Mouse (Mus musculus) midbrain, embryonic 16.5 days (tissue): ENCODE measurements around the gene Edem1. TPM values are rescaled to one million over a fixed set of nuclear protein-coding genes. Genes with fewer than 3 reads are reported as not detected.

Experiments
- ATAC-seq: fragments of 200-750 bp; cut with Nextera tagmentation; 2 replicates; pipeline ENCODE4 v1.8.0; 2017; ENCODE audit warnings: moderate TSS enrichment
- H3K27ac ChIP-seq: fragments of 300-500 bp; sonication (generic); 2 replicates; pipeline ENCODE4 v1.5.1; 2014; ENCODE audit warnings: mild to moderate bottlenecking, low read length, mixed read lengths
- H3K27me3 ChIP-seq: fragments of 300-500 bp; sonication (generic); 2 replicates; pipeline ENCODE4 v1.6.1; 2014; ENCODE audit warnings: low read depth, low read length, mixed read lengths; ENCODE audit not compliant: control insufficient read depth, insufficient read depth
- H3K36me3 ChIP-seq: fragments of 300-500 bp; sonication (generic); 2 replicates; pipeline ENCODE4 v1.6.1; 2014; ENCODE audit warnings: mild to moderate bottlenecking, low read length, moderate library complexity, mixed read lengths; ENCODE audit not compliant: control insufficient read depth, insufficient read depth
- H3K4me1 ChIP-seq: fragments of 300-500 bp; sonication (generic); 2 replicates; pipeline ENCODE4 v1.6.1; 2014; ENCODE audit warnings: mild to moderate bottlenecking, low read length, mixed read lengths; ENCODE audit not compliant: control insufficient read depth, insufficient read depth
- H3K4me2 ChIP-seq: fragments of 300-500 bp; sonication (generic); 2 replicates; pipeline ENCODE4 v1.6.1; 2014; ENCODE audit warnings: mild to moderate bottlenecking, low read length, mixed read lengths
- H3K4me3 ChIP-seq: fragments of 300-500 bp; sonication (generic); 2 replicates; pipeline ENCODE4 v1.5.1; 2014; ENCODE audit warnings: low read depth, mild to moderate bottlenecking, low read length, moderate library complexity, mixed read lengths
- H3K9ac ChIP-seq: fragments of 300-500 bp; sonication (generic); 2 replicates; pipeline ENCODE4 v1.6.1; 2014; ENCODE audit warnings: low read depth, low read length, mixed read lengths
- H3K9me3 ChIP-seq: fragments of 300-500 bp; sonication (generic); replicated peaks from 2 replicates; pipeline ENCODE4 v1.6.1; 2014; ENCODE audit warnings: mild to moderate bottlenecking, low read length, mixed read lengths; ENCODE audit not compliant: control insufficient read depth, poor library complexity, severe bottlenecking
- WGBS: fragments of 180-500 bp; shearing (Covaris S2); extraction: QIAGEN DNeasy Blood & Tissue Kit; methylation state at CpG from one replicate; pipeline ENCODE4 v1.1.7; 2014; 5-methylcytosine and 5-hydroxymethylcytosine counted together
- polyA plus RNA-seq: library from polyadenylated mRNA; unstranded; fragments of >200 nt; fragmentation: Nextera tagmentation; extraction: Ambion mirVana; gene quantifications from 2 replicates; pipeline ENCODE4 v1.2.1, GENCODE M21; 2015

Edem1 gene
- polyA plus RNA-seq, 1 experiment from 2014 or later, result 4.9 TPM

- no peak overlapping the region for H3K9ac ChIP-seq
- H3K27ac ChIP-seq, result no peak overlapping the region
- no peak overlapping the region for H3K4me2 ChIP-seq
- H3K4me3 ChIP-seq, result no peak overlapping the region
- ATAC-seq, result no peak
- whole genome bisulfite sequencing, result 95% methylated on average over 4 of the region's 4 CpGs
- H3K9me3 ChIP-seq, result no peaks in the 10 kb centered on the region
- peaks cover 8% of the 10 kb centered on the region; the same call in 1 of the 2 replicates for H3K36me3 ChIP-seq
- H3K4me1 ChIP-seq, result no peaks in the 10 kb centered on the region
- H3K27me3 ChIP-seq, result no peaks in the 10 kb centered on the region
Measured at GRCm38 (mm10) chr6:108837081-108837480, 8.6 kb downstream of the Edem1 start.

- H3K4me3 ChIP-seq, result no peak overlapping the region
- no peaks in the 10 kb centered on the region for H3K4me1 ChIP-seq
- H3K4me2 ChIP-seq, result no peak overlapping the region
- no peaks in the 10 kb centered on the region for H3K9me3 ChIP-seq
- WGBS, result 94% methylated on average over 4 of the region's 4 CpGs
- H3K27me3 ChIP-seq, result no peaks in the 10 kb centered on the region
- peaks cover 8% of the 10 kb centered on the region; the same call in 1 of the 2 replicates for H3K36me3 ChIP-seq
- H3K27ac ChIP-seq, result no peak overlapping the region
- ATAC-seq, result no peak
- no peak overlapping the region for H3K9ac ChIP-seq
Measured at GRCm38 (mm10) chr6:108837958-108838357, 9.5 kb downstream of the Edem1 start.

GRCm38 (mm10) chr6:108839432-108839831 is 11.0 kb downstream of the Edem1 start:
- WGBS, result 90% methylated on average over 4 of the region's 4 CpGs
- no peak overlapping the region for H3K27ac ChIP-seq
- H3K27me3 ChIP-seq, result no peaks in the 10 kb centered on the region
- H3K9me3 ChIP-seq, result no peaks in the 10 kb centered on the region
- no peak overlapping the region for H3K9ac ChIP-seq
- ATAC-seq, result no peak
- no peaks in the 10 kb centered on the region for H3K4me1 ChIP-seq
- H3K4me3 ChIP-seq, result no peak overlapping the region
- H3K36me3 ChIP-seq, result peaks cover 13% of the 10 kb centered on the region; the same call in 1 of the 2 replicates
- no peak overlapping the region for H3K4me2 ChIP-seq

GRCm38 (mm10) chr6:108840861-108841640 is 12.6 kb downstream of the Edem1 start:
- Histone ChIP-seq H3K27me3 (no peaks in the 10 kb centered on the region), H3K4me1 (no peaks in the 10 kb centered on the region), H3K9me3 (no peaks in the 10 kb centered on the region), H3K27ac (no peak overlapping the region), H3K36me3 (peaks cover 16% of the 10 kb centered on the region), H3K9ac (no peak overlapping the region), H3K4me3 (no peak overlapping the region), H3K4me2 (no peak overlapping the region)
- no peak for ATAC-seq
- WGBS, result 93% methylated on average over 8 of the region's 8 CpGs

GRCm38 (mm10) chr6:108843664-108844063 is 15.2 kb downstream of the Edem1 start:
- Histone ChIP-seq H3K9me3 (no peaks in the 10 kb centered on the region), H3K4me2 (no peak overlapping the region), H3K36me3 (peaks cover 13% of the 10 kb centered on the region), H3K27ac (no peak overlapping the region), H3K9ac (no peak overlapping the region), H3K4me3 (no peak overlapping the region), H3K27me3 (no peaks in the 10 kb centered on the region), H3K4me1 (no peaks in the 10 kb centered on the region)
- no peak for ATAC-seq
- WGBS, result 85% methylated on average over 1 of the region's 1 CpGs

GRCm38 (mm10) chr6:108844093-108844492 is 15.7 kb downstream of the Edem1 start:
- Histone ChIP-seq H3K36me3 (peaks cover 17% of the 10 kb centered on the region), H3K9ac (no peak overlapping the region), H3K27me3 (no peaks in the 10 kb centered on the region), H3K4me3 (no peak overlapping the region), H3K4me1 (no peaks in the 10 kb centered on the region), H3K27ac (no peak overlapping the region), H3K9me3 (no peaks in the 10 kb centered on the region), H3K4me2 (no peak overlapping the region)
- ATAC-seq, result no peak
- WGBS, result 92% methylated on average over 3 of the region's 3 CpGs

- Histone ChIP-seq H3K9ac (no peak overlapping the region), H3K9me3 (no peaks in the 10 kb centered on the region), H3K4me2 (no peak overlapping the region), H3K4me1 (no peaks in the 10 kb centered on the region), H3K27ac (no peak overlapping the region), H3K36me3 (peaks cover 20% of the 10 kb centered on the region), H3K27me3 (no peaks in the 10 kb centered on the region), H3K4me3 (no peak overlapping the region)
- WGBS, result 90% methylated on average over 7 of the region's 7 CpGs
- ATAC-seq, result no peak
Measured at GRCm38 (mm10) chr6:108844771-108845170, 16.3 kb downstream of the Edem1 start.

- Histone ChIP-seq H3K4me3 (no peak overlapping the region), H3K27me3 (no peaks in the 10 kb centered on the region), H3K9ac (no peak overlapping the region), H3K4me1 (no peaks in the 10 kb centered on the region), H3K4me2 (no peak overlapping the region), H3K27ac (no peak overlapping the region), H3K9me3 (no peaks in the 10 kb centered on the region), H3K36me3 (peaks cover 43% of the 10 kb centered on the region)
- ATAC-seq, result no peak
- WGBS, result 94% methylated on average over 8 of the region's 8 CpGs
Measured at GRCm38 (mm10) chr6:108852088-108852670, 23.7 kb downstream of the Edem1 start.

GRCm38 (mm10) chr6:108852986-108853385 is 24.5 kb downstream of the Edem1 start:
- Histone ChIP-seq H3K27me3 (no peaks in the 10 kb centered on the region), H3K27ac (no peak overlapping the region), H3K36me3 (peaks cover 45% of the 10 kb centered on the region), H3K9ac (no peak overlapping the region), H3K4me3 (no peak overlapping the region), H3K4me2 (no peak overlapping the region), H3K9me3 (no peaks in the 10 kb centered on the region), H3K4me1 (no peaks in the 10 kb centered on the region)
- no peak for ATAC-seq
- WGBS, result 95% methylated on average over 5 of the region's 5 CpGs
